7 mouse cellular contexts compared by ENCODE assay signal in the genomic region with DNA sequence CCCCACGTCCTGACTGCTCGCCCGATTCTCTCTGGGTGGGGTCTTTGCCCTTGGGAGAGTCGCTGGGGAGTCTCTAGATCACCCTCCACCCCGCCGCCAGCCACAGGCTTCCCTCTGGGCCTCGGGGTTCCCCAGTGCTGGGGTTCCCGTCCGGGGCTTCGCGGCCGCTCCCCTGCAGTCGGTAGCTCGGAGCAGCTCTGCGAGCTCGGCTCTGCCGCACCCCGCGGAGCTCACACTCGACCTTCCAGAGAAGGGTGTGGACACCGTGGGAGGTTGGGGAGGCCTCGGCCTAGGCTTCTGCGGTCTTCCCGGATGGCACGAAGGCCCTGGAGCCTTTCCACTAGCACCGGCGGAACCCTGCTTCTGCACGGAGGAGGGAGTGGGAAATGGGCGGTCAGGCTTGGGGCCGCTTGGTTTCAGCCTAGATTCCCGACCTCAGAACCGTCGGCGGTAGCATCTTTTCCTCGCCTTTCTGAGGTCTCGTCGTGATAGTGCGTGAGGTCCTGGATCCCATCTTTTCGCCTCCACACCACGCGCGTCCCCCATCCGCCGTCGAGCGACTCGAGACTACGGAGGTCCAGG. TPM values are rescaled to one million over a fixed set of nuclear protein-coding genes. Genes with fewer than 3 reads are reported as not detected.
A peak's percentile ranks its signal among the peaks of the same experiment; 100 is the strongest.
DNase-seq lines count a peak whose midpoint lies in the region; ATAC-seq and TF ChIP-seq lines count a peak whose summit lies in the region.

No protein-coding gene starts in this region.

- no peaks in the 10 kb centered on the region for H3K36me3 ChIP-seq in limb, embryonic 10.5 days
- no peaks in the 10 kb centered on the region for H3K36me3 ChIP-seq in neural tube, embryonic 15.5 days

- intact Hi-C loops in left cerebral cortex, adult 2 months (cut with DNase I) = no loop called here
- intact Hi-C loops in left cerebral cortex, postnatal 10 days (cut with DNase I) = loop anchor here (2.0 kb wide), 1 partner anchor 14 kb away; no protein-coding TSS in a partner anchor

- ATAC-seq in neural tube, embryonic 15.5 days (ENCODE audit: low FRiP score) = peak; percentile 7; the same call in 1 of the 2 replicates

- under 1% methylated on average over 48 of the region's 48 CpGs for WGBS in limb, embryonic 10.5 days
- 3% methylated on average over 48 of the region's 48 CpGs for WGBS in neural tube, embryonic 15.5 days

- no peaks in the 10 kb centered on the region for H3K9me3 ChIP-seq in limb, embryonic 10.5 days (replicated peaks)
- H3K9me3 ChIP-seq in neural tube, embryonic 15.5 days (replicated peaks) = no peaks in the 10 kb centered on the region

- H3K27ac ChIP-seq in left cerebral cortex, adult 2 months = peak overlapping the region; percentile 95
- H3K27ac ChIP-seq in embryonic fibroblast, embryonic 13.5 days (ENCODE audit: insufficient read depth, low read length) = no peak overlapping the region
- no peak overlapping the region for H3K27ac ChIP-seq in limb, embryonic 10.5 days
- peak overlapping the region; percentile 98 for H3K27ac ChIP-seq in neural tube, embryonic 15.5 days (replicated peaks)

- no peak for TF ChIP-seq POLR2A in embryonic fibroblast, embryonic 13.5 days (IDR thresholded peaks at IDR 0.05; ENCODE audit: low read depth, low read length)

- H3K27me3 ChIP-seq in limb, embryonic 10.5 days (ENCODE audit: low read depth, poor library complexity, severe bottlenecking) = peaks cover 100% of the 10 kb centered on the region
- H3K27me3 ChIP-seq in neural tube, embryonic 15.5 days (replicated peaks) = peaks cover 9% of the 10 kb centered on the region; the same call in 1 of the 2 replicates

- peaks cover 3% of the 10 kb centered on the region for H3K4me1 ChIP-seq in embryonic fibroblast, embryonic 13.5 days (ENCODE audit: control insufficient read depth, insufficient read depth, low read length)
- H3K4me1 ChIP-seq in limb, embryonic 10.5 days = peaks cover 18% of the 10 kb centered on the region
- peaks cover 82% of the 10 kb centered on the region for H3K4me1 ChIP-seq in neural tube, embryonic 15.5 days

- peak overlapping the region; percentile 80 for H3K9ac ChIP-seq in neural tube, embryonic 15.5 days (replicated peaks)

- peak overlapping the region; percentile 62 for H3K4me2 ChIP-seq in neural tube, embryonic 15.5 days

- TF ChIP-seq CTCF in left cerebral cortex, adult 2 months (IDR thresholded peaks at IDR 0.05) = no peak
- no peak for TF ChIP-seq CTCF in embryonic fibroblast, embryonic 13.5 days (IDR thresholded peaks at IDR 0.05; ENCODE audit: borderline replicate concordance, insufficient read depth, low read length)

- no peak for DNase-seq in left cerebral cortex, adult 2 months (ENCODE audit: extremely low spot score in 1 of 2, low spot score in 2 of 2)
- no peak for DNase-seq in left cerebral cortex, postnatal 10 days (ENCODE audit: extremely low spot score in 1 of 2, low spot score in 2 of 2)
- peak; percentile 46 for DNase-seq in ZHBTc4 (ENCODE audit: low read depth, low spot score)
- no peak for DNase-seq in limb, embryonic 10.5 days (ENCODE audit: low spot score)
- no peak for DNase-seq in frontal cortex, postnatal 25 days (ENCODE audit: low spot score in 2 of 2)

- peak overlapping the region; percentile 51 for H3K4me3 ChIP-seq in left cerebral cortex, adult 2 months
- H3K4me3 ChIP-seq in embryonic fibroblast, embryonic 13.5 days (ENCODE audit: insufficient read depth, low read length) = peak overlapping the region; percentile 5; the same call in 1 of the 2 replicates
- H3K4me3 ChIP-seq in limb, embryonic 10.5 days = peak overlapping the region; percentile 24
- H3K4me3 ChIP-seq in neural tube, embryonic 15.5 days (replicated peaks) = peak overlapping the region; percentile 55

RNA-seq across cellular contexts. Expression of a gene that starts 39.4 kb away (rescaled TPM):
- total RNA-seq in left cerebral cortex, adult 2 months (2021) = not detected
- total RNA-seq in left cerebral cortex, postnatal 10 days (2021) = under 1 TPM; 0.26 to 0.41 TPM
- polyA plus RNA-seq in embryonic fibroblast, embryonic 13.5 days (2011; ENCODE audit: insufficient read length, low read depth, missing spikeins) = not detected in 2 replicates
- polyA plus RNA-seq in limb, embryonic 10.5 days (2016; fragmentation: Nextera tagmentation; extraction: Ambion mirVana) = 0.18 and 0.34 TPM in 2 replicates
- 0.78 and 0.83 TPM in 2 replicates for polyA plus RNA-seq in neural tube, embryonic 15.5 days (2015; fragmentation: Nextera tagmentation; extraction: Ambion mirVana)

Comparison
In these comparisons a context has a peak if more than half of its experiments do, and no peak if none do; other contexts are left out.
1. H3K27ac ChIP-seq: peak in left cerebral cortex, adult 2 months (single experiment) and neural tube, embryonic 15.5 days (single experiment); none in embryonic fibroblast, embryonic 13.5 days (single experiment) and limb, embryonic 10.5 days (single experiment).
2. H3K4me3 ChIP-seq: peak in every context shown above with its lines; median percentile 55 in neural tube, embryonic 15.5 days; 51 in left cerebral cortex, adult 2 months; 24 in limb, embryonic 10.5 days; 5 in embryonic fibroblast, embryonic 13.5 days.